Mouse (Mus musculus): ENCODE data around the gene C1ql2. TPM values are rescaled to one million over a fixed set of nuclear protein-coding genes. Genes with fewer than 3 reads are reported as not detected.

Gene C1ql2
- polyA plus RNA-seq (2016; fragmentation: Nextera tagmentation; extraction: Ambion mirVana), result 0.14 and 0.24 TPM in 2 replicates

DNA sequence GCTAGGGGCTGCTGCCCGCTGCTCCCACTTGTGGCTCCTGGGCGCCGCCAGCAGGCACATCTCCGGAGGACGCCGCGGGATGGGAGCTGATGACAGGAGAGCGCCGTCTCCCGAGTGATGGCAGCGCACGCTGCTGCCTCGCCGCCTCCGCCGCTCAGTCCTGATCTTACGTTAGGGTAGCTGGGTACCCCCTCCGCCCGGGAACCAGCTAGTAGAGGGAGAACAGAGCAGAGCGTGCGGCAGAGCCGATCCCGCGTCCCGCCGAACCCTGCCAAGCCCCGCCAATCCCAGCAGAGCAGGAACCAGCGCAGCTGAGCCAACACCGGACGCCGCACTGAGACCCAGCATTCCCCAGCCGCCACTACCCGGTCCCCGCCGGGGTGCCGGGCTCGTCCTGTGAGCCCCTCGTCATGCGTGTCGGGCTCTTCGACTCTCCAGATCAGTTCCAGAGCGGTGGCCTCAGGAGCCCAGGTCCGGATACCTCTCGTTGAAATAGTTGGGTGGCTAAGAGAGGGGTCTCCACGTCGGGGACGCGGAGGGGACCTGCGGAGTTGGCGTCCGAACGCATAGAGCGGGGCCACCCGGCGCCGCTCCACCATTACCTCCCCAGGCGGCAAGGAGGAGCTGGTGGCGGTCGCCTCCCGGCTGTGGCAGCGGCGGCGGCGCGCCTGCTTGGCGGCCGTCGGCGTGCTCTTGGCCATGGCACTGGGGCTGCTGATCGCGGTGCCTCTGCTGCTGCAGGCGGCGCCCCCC is at the start of gene C1ql2:
C1ql2 (plus strand) TSS at position 164 of the 753 bp plus-strand sequence.
- Histone ChIP-seq H3K27ac (replicated peaks) (no peak within 1 kb of the TSS), H3K4me3 (peak within 1 kb of the TSS; percentile 53), H3K4me1 (peaks cover 30% of the 10 kb centered on the region), H3K27me3 (replicated peaks; ENCODE audit: low read depth, poor library complexity, severe bottlenecking) (peaks cover 100% of the 10 kb centered on the region), H3K36me3 (replicated peaks) (no peaks in the 10 kb centered on the region), H3K9me3 (no peaks in the 10 kb centered on the region)
- WGBS, result under 1% methylated on average over 72 of the region's 73 CpGs
- peak; percentile 48 for DNase-seq (ENCODE audit: low spot score)

DNA sequence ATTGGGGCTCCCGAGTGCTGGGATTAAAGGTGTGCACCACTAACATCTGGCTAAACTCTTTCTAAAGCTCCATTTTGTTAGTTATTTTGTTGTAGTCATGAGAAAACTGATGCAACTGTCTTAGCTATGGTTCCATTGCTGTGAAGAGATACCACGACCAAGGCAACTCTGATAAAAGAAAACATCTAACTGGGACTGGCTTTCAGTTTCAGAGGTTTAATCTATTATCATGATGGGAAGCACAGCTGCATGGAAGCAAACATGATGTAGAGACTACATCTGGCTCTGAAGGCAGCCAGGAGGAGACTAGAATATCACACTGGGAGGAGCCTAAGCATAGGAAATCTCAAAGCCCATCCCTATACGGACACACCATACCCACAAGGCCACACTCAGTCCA is 48.7 kb upstream of the C1ql2 start:
- Histone ChIP-seq H3K36me3 (replicated peaks) (no peaks in the 10 kb centered on the region), H3K27ac (replicated peaks) (no peak overlapping the region), H3K9me3 (peaks cover 4% of the 10 kb centered on the region; the same call in 1 of the 2 replicates), H3K4me1 (peaks cover 13% of the 10 kb centered on the region), H3K27me3 (replicated peaks; ENCODE audit: low read depth, poor library complexity, severe bottlenecking) (no peaks in the 10 kb centered on the region), H3K4me3 (no peak overlapping the region)
- 86% methylated on average over 3 of the region's 3 CpGs for WGBS
- DNase-seq (ENCODE audit: low spot score), result no peak

DNA sequence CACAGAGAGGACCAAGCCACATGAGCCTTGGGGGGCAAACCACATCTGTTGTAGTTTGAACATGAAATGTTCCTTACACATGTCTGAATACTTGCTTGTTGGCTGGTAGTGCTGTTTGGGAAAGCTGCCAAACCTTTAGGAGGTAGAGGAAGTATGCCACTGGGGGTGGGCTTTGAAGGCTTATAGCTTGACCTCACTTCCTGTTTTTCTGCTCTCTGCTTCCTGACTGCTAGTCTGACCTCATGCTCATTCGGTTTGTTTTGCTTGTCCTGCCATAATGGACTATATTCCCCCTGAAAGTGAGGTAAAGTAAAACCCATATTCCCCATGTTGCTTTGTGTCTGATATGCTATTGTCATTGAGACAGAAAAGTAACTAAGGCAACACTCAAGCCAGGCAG is 46.6 kb upstream of the C1ql2 start:
- DNase-seq (ENCODE audit: low spot score), result no peak
- H3K27me3 ChIP-seq (replicated peaks; ENCODE audit: low read depth, poor library complexity, severe bottlenecking), result no peaks in the 10 kb centered on the region
- peaks cover 4% of the 10 kb centered on the region; the same call in 1 of the 2 replicates for H3K9me3 ChIP-seq

DNA sequence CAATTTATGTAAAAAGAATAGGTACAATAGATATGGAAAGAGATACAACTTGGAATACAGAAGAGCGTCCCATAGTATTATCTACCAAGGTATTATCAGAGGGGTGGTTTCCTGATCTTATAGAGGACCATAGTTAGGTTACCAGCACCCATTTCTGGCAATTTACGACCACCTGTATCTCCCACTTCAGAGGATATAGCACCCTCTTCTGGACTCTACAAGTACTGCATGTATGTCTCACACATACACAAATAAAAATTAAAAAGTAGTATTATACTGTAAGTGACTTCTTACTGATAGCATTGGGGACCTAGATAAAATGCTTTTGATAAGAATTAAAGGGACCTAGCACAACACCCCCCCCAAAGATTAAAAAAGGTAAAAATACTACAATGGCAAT is 43.4 kb upstream of the C1ql2 start:
- Histone ChIP-seq H3K27me3 (replicated peaks; ENCODE audit: low read depth, poor library complexity, severe bottlenecking) (no peaks in the 10 kb centered on the region), H3K27ac (replicated peaks) (no peak overlapping the region), H3K4me3 (no peak overlapping the region), H3K9me3 (peaks cover 7% of the 10 kb centered on the region; the same call in 1 of the 2 replicates), H3K4me1 (no peaks in the 10 kb centered on the region), H3K36me3 (replicated peaks) (no peaks in the 10 kb centered on the region)
- no peak for DNase-seq (ENCODE audit: low spot score)
- WGBS, result 93% methylated on average over 2 of the region's 2 CpGs

More for the DNA sequence above, 46.6 kb upstream of the C1ql2 start:
- 51% methylated on average over 1 of the region's 1 CpGs for WGBS
- Histone ChIP-seq H3K4me3 (no peak overlapping the region), H3K36me3 (replicated peaks) (no peaks in the 10 kb centered on the region), H3K27ac (replicated peaks) (no peak overlapping the region), H3K4me1 (no peaks in the 10 kb centered on the region)

DNA sequence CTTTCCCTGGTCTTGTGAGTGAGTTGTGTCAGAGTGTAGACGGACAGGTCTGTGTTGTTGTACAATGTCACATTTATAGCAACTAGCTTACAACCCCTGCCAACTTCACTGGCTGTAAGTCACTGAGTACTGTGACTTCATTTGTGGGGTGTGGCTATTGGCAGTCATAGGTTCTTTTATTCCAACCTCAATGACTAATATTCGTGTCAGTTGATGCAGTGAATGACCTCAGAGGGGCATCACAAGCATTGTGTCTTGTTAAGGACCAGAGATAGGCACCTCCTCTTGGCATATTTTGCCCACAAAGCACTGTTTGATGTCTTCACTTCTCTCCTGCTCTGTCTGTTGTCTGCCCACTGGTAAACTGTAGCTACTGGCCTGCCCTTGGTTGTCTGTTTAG is 34.6 kb upstream of the C1ql2 start:
- WGBS, result 73% methylated on average over 2 of the region's 2 CpGs
- Histone ChIP-seq H3K27me3 (replicated peaks; ENCODE audit: low read depth, poor library complexity, severe bottlenecking) (no peaks in the 10 kb centered on the region), H3K27ac (replicated peaks) (no peak overlapping the region), H3K9me3 (no peaks in the 10 kb centered on the region), H3K4me1 (no peaks in the 10 kb centered on the region), H3K36me3 (replicated peaks) (no peaks in the 10 kb centered on the region), H3K4me3 (no peak overlapping the region)
- no peak for DNase-seq (ENCODE audit: low spot score)

DNA sequence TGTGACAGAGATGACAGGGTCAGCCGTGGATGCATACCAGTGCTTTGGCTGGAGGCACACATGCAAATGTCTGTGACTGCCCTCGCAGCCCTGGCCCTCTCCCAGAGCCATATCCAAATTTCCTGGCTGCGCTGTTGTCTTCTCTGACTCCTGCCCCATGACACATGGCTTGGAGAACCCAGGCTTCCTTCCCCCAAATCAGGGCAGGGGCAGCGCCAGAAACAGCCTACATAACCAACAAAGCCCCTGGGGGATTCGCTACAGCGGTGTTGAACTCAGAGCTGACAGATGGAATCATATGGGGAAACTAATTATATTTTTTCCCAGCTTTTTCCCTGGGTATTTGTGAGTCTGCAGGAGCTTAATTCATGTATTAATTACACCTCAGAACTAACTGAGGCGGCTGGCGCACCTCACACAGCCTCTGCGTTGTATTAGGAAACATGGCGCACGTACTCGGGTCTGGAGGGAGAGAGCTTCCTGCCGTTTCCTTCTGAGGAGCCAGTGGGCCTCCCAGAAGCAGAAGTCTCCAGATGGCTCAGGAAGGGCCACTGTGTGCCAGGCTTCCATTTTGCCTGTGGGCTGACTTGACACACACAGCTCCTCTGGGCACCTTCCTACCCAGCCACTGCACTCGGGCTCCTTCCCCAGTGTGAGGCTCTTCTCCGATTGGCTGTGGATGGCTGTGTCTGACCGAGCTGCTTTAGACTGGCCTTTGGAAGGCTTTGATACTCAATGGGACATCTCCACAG is 18.9 kb upstream of the C1ql2 start:
- Histone ChIP-seq H3K4me1 (no peaks in the 10 kb centered on the region), H3K4me3 (no peak overlapping the region), H3K27me3 (replicated peaks; ENCODE audit: low read depth, poor library complexity, severe bottlenecking) (no peaks in the 10 kb centered on the region), H3K9me3 (peaks cover 3% of the 10 kb centered on the region; the same call in 1 of the 2 replicates), H3K36me3 (replicated peaks) (no peaks in the 10 kb centered on the region), H3K27ac (replicated peaks) (no peak overlapping the region)
- no peak for DNase-seq (ENCODE audit: low spot score)
- 86% methylated on average over 16 of the region's 16 CpGs for WGBS

DNA sequence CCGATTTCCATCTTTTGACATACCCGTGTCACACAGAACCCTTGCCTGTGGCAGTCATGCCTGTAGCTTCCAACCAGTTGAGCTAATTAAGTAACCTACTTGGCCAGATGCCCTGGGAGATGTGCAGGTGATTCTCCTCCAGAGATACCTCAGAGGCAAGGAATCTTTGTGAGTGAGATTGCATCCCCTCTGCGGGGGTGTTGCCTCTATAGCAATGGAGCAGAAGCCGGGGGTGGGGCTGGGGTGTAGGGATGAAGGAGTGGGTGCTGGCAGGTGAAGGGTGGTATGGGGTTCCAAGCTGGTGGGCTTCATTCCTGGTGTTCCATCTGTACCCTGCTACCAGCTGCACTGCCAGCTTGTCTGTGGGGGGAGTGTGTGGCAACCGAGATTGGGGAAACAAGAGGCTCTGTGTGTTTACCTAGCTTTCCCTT is 17.2 kb upstream of the C1ql2 start:
- no peaks in the 10 kb centered on the region for H3K9me3 ChIP-seq
- no peaks in the 10 kb centered on the region for H3K36me3 ChIP-seq (replicated peaks)
- no peaks in the 10 kb centered on the region for H3K27me3 ChIP-seq (replicated peaks; ENCODE audit: low read depth, poor library complexity, severe bottlenecking)
- no peaks in the 10 kb centered on the region for H3K4me1 ChIP-seq
- DNase-seq (ENCODE audit: low spot score), result no peak
- no peak overlapping the region for H3K4me3 ChIP-seq
- no peak overlapping the region for H3K27ac ChIP-seq (replicated peaks)
- 88% methylated on average over 5 of the region's 5 CpGs for WGBS

DNA sequence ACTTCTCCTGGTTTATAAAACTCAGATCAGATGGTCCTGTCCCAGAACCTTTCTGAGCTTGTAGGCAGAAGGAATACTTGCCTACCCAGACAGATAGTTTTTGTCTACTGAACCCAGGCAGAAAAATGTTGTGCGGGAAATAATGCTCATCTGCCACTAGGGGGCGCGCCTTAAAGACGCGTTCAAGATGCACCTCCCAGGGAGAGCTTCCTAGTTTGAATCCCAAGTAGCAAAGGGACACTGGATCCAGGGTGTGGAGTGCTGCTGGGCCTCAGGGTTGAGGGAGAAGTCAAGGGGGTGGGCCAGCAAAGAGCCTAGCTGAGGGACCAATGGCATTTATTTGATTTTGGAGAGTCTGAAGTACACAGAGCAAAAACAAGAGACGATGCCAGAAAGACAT is 12.7 kb upstream of the C1ql2 start:
- DNase-seq (ENCODE audit: low spot score), result peak; percentile 69
- Histone ChIP-seq H3K36me3 (replicated peaks) (no peaks in the 10 kb centered on the region), H3K27ac (replicated peaks) (no peak overlapping the region), H3K4me3 (no peak overlapping the region), H3K27me3 (replicated peaks; ENCODE audit: low read depth, poor library complexity, severe bottlenecking) (no peaks in the 10 kb centered on the region), H3K9me3 (no peaks in the 10 kb centered on the region), H3K4me1 (no peaks in the 10 kb centered on the region)
- WGBS, result 14% methylated on average over 6 of the region's 6 CpGs

DNA sequence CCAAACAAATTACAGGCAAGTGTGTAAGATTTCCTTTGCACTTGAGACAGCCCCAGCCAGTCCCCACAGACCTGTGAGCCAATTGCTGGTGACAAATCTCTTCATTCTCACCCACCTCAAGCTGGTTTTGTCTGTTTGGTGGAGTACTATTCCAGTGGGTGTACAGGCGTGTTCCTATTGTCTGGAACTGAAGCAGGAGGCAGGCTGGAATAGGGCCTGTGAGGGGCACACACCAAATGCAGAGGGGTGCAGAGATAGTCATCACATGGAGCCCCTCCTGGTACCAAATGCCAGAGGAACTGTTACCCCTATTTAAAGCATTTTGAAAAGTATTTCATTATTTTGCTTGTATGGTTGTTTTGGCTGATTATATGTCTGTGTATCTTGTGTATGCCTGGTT is 12.2 kb upstream of the C1ql2 start:
- Histone ChIP-seq H3K36me3 (replicated peaks) (no peaks in the 10 kb centered on the region), H3K4me3 (no peak overlapping the region), H3K4me1 (no peaks in the 10 kb centered on the region), H3K27ac (replicated peaks) (no peak overlapping the region), H3K9me3 (no peaks in the 10 kb centered on the region), H3K27me3 (replicated peaks; ENCODE audit: low read depth, poor library complexity, severe bottlenecking) (no peaks in the 10 kb centered on the region)
- no peak for DNase-seq (ENCODE audit: low spot score)
- WGBS, result 63% methylated on average over 1 of the region's 1 CpGs

DNA sequence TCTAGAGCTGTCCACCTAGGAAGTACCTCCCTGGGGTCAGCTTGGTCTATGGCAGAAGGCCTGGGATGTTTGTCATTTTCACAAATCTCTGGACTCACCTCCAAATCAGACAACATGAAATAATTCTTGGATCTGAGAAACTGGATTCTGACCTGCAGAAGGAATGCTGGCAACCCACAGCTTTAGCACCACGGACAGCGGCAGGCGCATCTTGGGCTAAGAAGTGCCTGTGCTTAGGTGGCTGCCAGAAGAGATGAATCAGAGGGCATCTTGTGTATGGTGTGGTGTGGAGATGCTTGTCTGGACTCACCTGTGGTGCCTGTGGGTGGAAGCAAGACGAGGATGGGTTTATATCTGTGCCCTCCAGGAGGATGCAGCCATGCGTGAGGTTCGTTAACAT is 8.5 kb upstream of the C1ql2 start:
- peak; percentile 78 for DNase-seq (ENCODE audit: low spot score)
- no peak overlapping the region for H3K4me3 ChIP-seq
- 37% methylated on average over 6 of the region's 6 CpGs for WGBS

DNA sequence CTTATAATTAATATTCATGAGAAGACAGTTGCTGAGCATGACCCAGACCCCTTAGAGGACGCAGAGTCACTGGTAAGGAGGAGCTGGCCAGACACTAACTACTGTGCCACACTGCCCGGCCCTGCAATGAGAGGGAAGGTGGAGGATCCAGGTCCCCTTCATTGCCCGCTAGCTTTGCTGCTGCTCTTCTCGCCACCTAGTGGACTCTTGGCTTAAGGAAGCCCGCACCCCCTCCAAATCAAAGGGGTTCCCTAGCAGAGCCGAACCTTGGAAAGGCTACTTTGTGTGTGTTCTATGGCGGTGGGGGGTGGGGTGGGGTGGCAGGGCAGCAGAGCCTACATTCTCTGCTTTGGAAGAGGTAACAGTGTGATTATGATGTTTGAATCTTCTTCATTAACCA is 2.4 kb upstream of the C1ql2 start:
- peaks cover 81% of the 10 kb centered on the region for H3K27me3 ChIP-seq (replicated peaks; ENCODE audit: low read depth, poor library complexity, severe bottlenecking)
- H3K4me3 ChIP-seq, result no peak overlapping the region
- no peak overlapping the region for H3K27ac ChIP-seq (replicated peaks)
- DNase-seq (ENCODE audit: low spot score), result no peak
- WGBS, result 28% methylated on average over 7 of the region's 7 CpGs
- no peaks in the 10 kb centered on the region for H3K36me3 ChIP-seq (replicated peaks)
- no peaks in the 10 kb centered on the region for H3K9me3 ChIP-seq
- H3K4me1 ChIP-seq, result peaks cover 28% of the 10 kb centered on the region

More for the DNA sequence above, 8.5 kb upstream of the C1ql2 start:
- Histone ChIP-seq H3K27ac (replicated peaks) (no peak overlapping the region), H3K27me3 (replicated peaks; ENCODE audit: low read depth, poor library complexity, severe bottlenecking) (peaks cover 20% of the 10 kb centered on the region), H3K4me1 (no peaks in the 10 kb centered on the region), H3K9me3 (no peaks in the 10 kb centered on the region), H3K36me3 (replicated peaks) (no peaks in the 10 kb centered on the region)

DNA sequence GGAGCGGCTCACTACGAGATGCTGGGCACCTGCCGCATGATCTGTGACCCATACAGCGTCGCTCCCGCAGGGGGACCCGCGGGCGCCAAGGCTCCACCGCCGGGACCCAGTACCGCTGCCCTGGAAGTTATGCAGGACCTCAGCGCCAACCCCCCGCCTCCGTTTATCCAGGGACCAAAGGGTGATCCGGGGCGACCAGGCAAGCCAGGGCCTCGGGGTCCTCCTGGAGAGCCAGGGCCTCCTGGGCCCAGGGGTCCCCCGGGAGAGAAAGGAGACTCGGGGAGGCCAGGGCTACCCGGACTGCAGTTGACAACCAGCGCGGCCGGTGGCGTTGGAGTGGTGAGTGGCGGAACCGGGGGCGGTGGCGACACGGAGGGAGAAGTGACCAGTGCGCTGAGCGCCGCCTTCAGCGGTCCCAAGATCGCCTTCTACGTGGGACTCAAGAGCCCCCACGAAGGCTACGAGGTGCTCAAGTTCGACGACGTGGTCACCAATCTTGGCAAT is 842 bp downstream of the C1ql2 start:
- DNase-seq (ENCODE audit: low spot score), result no peak
- Histone ChIP-seq H3K4me3 (peak overlapping the region; percentile 53), H3K36me3 (replicated peaks) (no peaks in the 10 kb centered on the region), H3K27me3 (replicated peaks; ENCODE audit: low read depth, poor library complexity, severe bottlenecking) (peaks cover 100% of the 10 kb centered on the region), H3K4me1 (peaks cover 30% of the 10 kb centered on the region), H3K27ac (replicated peaks) (no peak overlapping the region), H3K9me3 (no peaks in the 10 kb centered on the region)
- WGBS, result under 1% methylated on average over 41 of the region's 41 CpGs

Measured in embryonic facial prominence, embryonic 10.5 days (tissue).